Mouse (Mus musculus): ENCODE data around the gene Arpc1b.

- TF ChIP-seq CTCF (IDR thresholded peaks at IDR 0.05; ENCODE audit: low read depth, low read length): no peak
- TF ChIP-seq TAL1 (conservative IDR thresholded peaks at IDR 0.05; ENCODE audit: low read depth, low read length): no peak
- no peak for TF ChIP-seq GATA1 (IDR thresholded peaks at IDR 0.05; ENCODE audit: borderline replicate concordance, low read length)
- no peak; the same call in 1 of the 2 replicates for TF ChIP-seq POLR2AphosphoS5 (IDR thresholded peaks at IDR 0.05; ENCODE audit: insufficient replicate concordance, low read depth, low read length)
- TF ChIP-seq GATA2 (IDR thresholded peaks at IDR 0.05; ENCODE audit: borderline replicate concordance, low read depth, low read length): no peak
These were observed 35.3 kb downstream of the Arpc1b start for GRCm38 (mm10) chr5:145149294-145149693.

Measured in G1E (cell line).